Mouse (Mus musculus) bone marrow, adult 2 months (tissue): Measurements from ENCODE around the gene Lrpprc. TPM values are rescaled to one million over a fixed set of nuclear protein-coding genes. Genes with fewer than 3 reads are reported as not detected.

ENCODE experiments used
- H3K27ac ChIP-seq: fragments of 200-500 bp; 2 replicates; pipeline ENCODE4 v1.5.1; 2012; ENCODE audit warnings: low read depth, mild to moderate bottlenecking, control low read depth, inconsistent platforms, low read length; ENCODE audit not compliant: control insufficient read depth, poor library complexity, insufficient read depth
- H3K4me1 ChIP-seq: fragments of 200-500 bp; 2 replicates; pipeline ENCODE4 v1.6.1; 2011; ENCODE audit warnings: low read length; ENCODE audit not compliant: control insufficient read depth, insufficient read depth
- H3K4me3 ChIP-seq: fragments of 200-500 bp; replicated peaks from 2 replicates; pipeline ENCODE3; 2011; ENCODE audit warnings: mild to moderate bottlenecking, low read depth, low read length, control low read depth; ENCODE audit not compliant: control insufficient read depth
- CTCF ChIP-seq: fragments of 200-500 bp; IDR thresholded peaks from 2 replicates; pipeline ENCODE4 v1.5.1; 2011; ENCODE audit warnings: low read length, control low read depth; ENCODE audit not compliant: control insufficient read depth, insufficient read depth
- POLR2A ChIP-seq: fragments of 200-500 bp; IDR thresholded peaks from 2 replicates; pipeline ENCODE4 v1.6.1; 2011; ENCODE audit warnings: low read depth, mild to moderate bottlenecking, control low read depth, low read length, borderline replicate concordance; ENCODE audit not compliant: control insufficient read depth
- WGBS: fragments of 180-500 bp; shearing (Covaris S2); methylation state at CpG from one replicate; pipeline ENCODE4 v1.1.7; 2018; 5-methylcytosine and 5-hydroxymethylcytosine counted together
- polyA plus RNA-seq: library from polyadenylated mRNA; stranded (reverse); fragments of >200 nt; gene quantifications from 2 replicates; pipeline ENCODE4 v1.2.4, GENCODE M21; 2011; ENCODE audit warnings: low replicate concordance; ENCODE audit not compliant: missing spikeins, insufficient read depth, insufficient read length

Lrpprc gene
- polyA plus RNA-seq, 1 experiment = 27.6 TPM

GRCm38 (mm10) chr17:84753489-84753888 is 37.1 kb downstream of the Lrpprc start:
- Histone ChIP-seq H3K27ac (no peak overlapping the region), H3K4me1 (no peaks in the 10 kb centered on the region), H3K4me3 (no peak overlapping the region)
- no peak for TF ChIP-seq POLR2A
- no peak for TF ChIP-seq CTCF
- WGBS = 92% methylated on average over 5 of the region's 5 CpGs

GRCm38 (mm10) chr17:84752286-84752685 is 38.3 kb downstream of the Lrpprc start:
- WGBS = 87% methylated on average over 2 of the region's 2 CpGs
- H3K27ac ChIP-seq = no peak overlapping the region
- H3K4me3 ChIP-seq = no peak overlapping the region
- no peak for TF ChIP-seq CTCF
- no peak for TF ChIP-seq POLR2A
- no peaks in the 10 kb centered on the region for H3K4me1 ChIP-seq

GRCm38 (mm10) chr17:84751630-84752191 is 38.9 kb downstream of the Lrpprc start:
- TF ChIP-seq POLR2A (no peak), CTCF (no peak)
- WGBS = 86% methylated on average over 8 of the region's 8 CpGs
- Histone ChIP-seq H3K27ac (no peak overlapping the region), H3K4me3 (no peak overlapping the region), H3K4me1 (no peaks in the 10 kb centered on the region)

GRCm38 (mm10) chr17:84750130-84750529 is 40.5 kb downstream of the Lrpprc start:
- H3K27ac ChIP-seq = no peak overlapping the region
- TF ChIP-seq CTCF (no peak), POLR2A (no peak)
- 90% methylated on average over 4 of the region's 4 CpGs for WGBS
- no peak overlapping the region for H3K4me3 ChIP-seq
- H3K4me1 ChIP-seq = no peaks in the 10 kb centered on the region

- Histone ChIP-seq H3K27ac (no peak overlapping the region), H3K4me1 (no peaks in the 10 kb centered on the region), H3K4me3 (no peak overlapping the region)
- TF ChIP-seq POLR2A (no peak), CTCF (no peak)
- 85% methylated on average over 8 of the region's 8 CpGs for WGBS
Measured at GRCm38 (mm10) chr17:84749297-84749696, 41.3 kb downstream of the Lrpprc start.

GRCm38 (mm10) chr17:84748152-84748682 is 42.4 kb downstream of the Lrpprc start:
- no peaks in the 10 kb centered on the region for H3K4me1 ChIP-seq
- WGBS = 89% methylated on average over 9 of the region's 9 CpGs
- H3K4me3 ChIP-seq = no peak overlapping the region
- H3K27ac ChIP-seq = no peak overlapping the region
- TF ChIP-seq POLR2A = no peak
- TF ChIP-seq CTCF = no peak

GRCm38 (mm10) chr17:84747212-84747611 is 43.4 kb downstream of the Lrpprc start:
- Histone ChIP-seq H3K4me1 (no peaks in the 10 kb centered on the region), H3K27ac (no peak overlapping the region), H3K4me3 (no peak overlapping the region)
- TF ChIP-seq CTCF = no peak
- TF ChIP-seq POLR2A = no peak
- WGBS = 86% methylated on average over 6 of the region's 6 CpGs

- no peaks in the 10 kb centered on the region for H3K4me1 ChIP-seq
- TF ChIP-seq CTCF = no peak
- no peak for TF ChIP-seq POLR2A
- 88% methylated on average over 9 of the region's 9 CpGs for WGBS
- no peak overlapping the region for H3K27ac ChIP-seq
- no peak overlapping the region for H3K4me3 ChIP-seq
Measured at GRCm38 (mm10) chr17:84745001-84745400, 45.6 kb downstream of the Lrpprc start.

GRCm38 (mm10) chr17:84744256-84744655 is 46.3 kb downstream of the Lrpprc start:
- 83% methylated on average over 4 of the region's 4 CpGs for WGBS
- Histone ChIP-seq H3K4me1 (no peaks in the 10 kb centered on the region), H3K27ac (no peak overlapping the region), H3K4me3 (no peak overlapping the region)
- TF ChIP-seq CTCF = no peak
- TF ChIP-seq POLR2A = no peak
